Mouse (Mus musculus): ENCODE measurements around the gene Lrtm2. TPM values are rescaled to one million over a fixed set of nuclear protein-coding genes. Genes with fewer than 3 reads are reported as not detected.

Lrtm2 gene
- polyA plus RNA-seq, 1 experiment from 2014 or later: 0.15 TPM

GRCm38 (mm10) chr6:119276713-119277112, 53.9 kb downstream of the Lrtm2 start:
- no peak overlapping the region for H3K4me3 ChIP-seq (replicated peaks)
- H3K27ac ChIP-seq (replicated peaks): no peak overlapping the region
- no peak overlapping the region for H3K4me2 ChIP-seq
- no peak overlapping the region for H3K9ac ChIP-seq
- WGBS (ENCODE audit: insufficient replicate concordance): 63% methylated on average over 2 of the region's 2 CpGs
- H3K36me3 ChIP-seq (replicated peaks): no peaks in the 10 kb centered on the region
- no peak for ATAC-seq (ENCODE audit: insufficient read depth)
- no peaks in the 10 kb centered on the region for H3K4me1 ChIP-seq (replicated peaks)
- no peaks in the 10 kb centered on the region for H3K27me3 ChIP-seq
- no peaks in the 10 kb centered on the region for H3K9me3 ChIP-seq (replicated peaks)

Other genes with a start within 250 kb of the Lrtm2 start
- 3.2 and 3.4 TPM in 2 replicates for gene Dcp1b, start 155.5 kb downstream of the Lrtm2 start, polyA plus RNA-seq (2015; fragmentation: Nextera tagmentation; extraction: Ambion mirVana)
- gene Cacna1c, start 134.3 kb downstream of the Lrtm2 start, polyA plus RNA-seq (2015; fragmentation: Nextera tagmentation; extraction: Ambion mirVana): 0.41 and 0.44 TPM in 2 replicates
- not detected in 2 replicates for gene Cacna2d4, start 94.2 kb downstream of the Lrtm2 start, polyA plus RNA-seq (2015; fragmentation: Nextera tagmentation; extraction: Ambion mirVana)
- gene Adipor2, start 86.9 kb upstream of the Lrtm2 start, polyA plus RNA-seq (2015; fragmentation: Nextera tagmentation; extraction: Ambion mirVana): 36.5 and 38.5 TPM in 2 replicates
- 2.1 and 2.4 TPM in 2 replicates for gene Fbxl14, start 148.9 kb upstream of the Lrtm2 start, polyA plus RNA-seq (2015; fragmentation: Nextera tagmentation; extraction: Ambion mirVana)
- gene Wnt5b, start 213.6 kb upstream of the Lrtm2 start, polyA plus RNA-seq (2015; fragmentation: Nextera tagmentation; extraction: Ambion mirVana): 0.30 and 0.41 TPM in 2 replicates